Mouse (Mus musculus) E14TG2a.4 (cell line): ENCODE measurements at regions not wholly inside any gene's neighbourhood (a gene's known extent, or its start where the extent isn't known, plus 50 kb on each side); places are given as distances from the start of the nearest gene placed in this dataset.

ENCODE experiments used
- CTCF ChIP-seq: conservative IDR thresholded peaks from 2 replicates; pipeline ENCODE4 v1.5.1; 2014; ENCODE audit warnings: low read length
- NANOG ChIP-seq: IDR thresholded peaks from 2 replicates; pipeline ENCODE4 v1.6.1; 2014; ENCODE audit warnings: borderline replicate concordance, low read length, mixed read lengths
- POU5F1 ChIP-seq: IDR thresholded peaks from 2 replicates; pipeline ENCODE4 v1.6.1; 2014; ENCODE audit warnings: low read length, borderline replicate concordance

GRCm38 (mm10) chr3:137491508-137492019, 129.8 kb upstream of the Ddit4l start:
- TF ChIP-seq CTCF = no peak
- no peak for TF ChIP-seq POU5F1
- no peak for TF ChIP-seq NANOG
